Comparison of ENCODE assay signal across 8 mouse cellular contexts in genomic region chr5:88720116-88721002, GRCm38 (mm10). TPM values are rescaled to one million over a fixed set of nuclear protein-coding genes. Genes with fewer than 3 reads are reported as not detected.
DNase-seq lines count a peak whose midpoint lies in the region; ATAC-seq and TF ChIP-seq lines count a peak whose summit lies in the region.

TSS of gene Mob1b (plus strand) at chr5:88720855.

- WGBS in heart, embryonic 10.5 days = under 1% methylated on average over 54 of the region's 54 CpGs
- WGBS in kidney, embryonic 15.5 days = under 1% methylated on average over 54 of the region's 54 CpGs

- ATAC-seq in kidney, embryonic 15.5 days (replicated peaks; ENCODE audit: low FRiP score) = peak; percentile 97
- ATAC-seq in monocyte, adult 5-6 weeks (replicated peaks; ENCODE audit: insufficient number of reproducible peaks, low FRiP score, low TSS enrichment, poor library complexity, severe bottlenecking) = peak; percentile 89

- DNase-seq in A20 (ENCODE audit: low read depth, low spot score) (peak; percentile 97), liver (peak; percentile 99)
- DNase-seq in heart, embryonic 10.5 days (ENCODE audit: low spot score) = peak; percentile 98
- peak; percentile 97 to 99 for DNase-seq in spleen, postnatal 4 days (ENCODE audit: low spot score in 2 of 2)

- peak within 1 kb of the TSS; percentile 71 for H3K4me3 ChIP-seq in bone marrow macrophage, adult 2 months (ENCODE audit: insufficient read depth, low read length)
- H3K4me3 ChIP-seq in embryonic fibroblast, embryonic 13.5 days (ENCODE audit: insufficient read depth, low read length) = peak within 1 kb of the TSS; percentile 78
- H3K4me3 ChIP-seq in heart, embryonic 10.5 days = peak within 1 kb of the TSS; percentile 95
- H3K4me3 ChIP-seq in kidney, embryonic 15.5 days (replicated peaks) = peak within 1 kb of the TSS; percentile 99

- TF ChIP-seq POLR2A in bone marrow macrophage, adult 2 months (IDR thresholded peaks at IDR 0.05; ENCODE audit: borderline replicate concordance, low read depth, low read length) = no peak
- TF ChIP-seq POLR2A in embryonic fibroblast, embryonic 13.5 days (IDR thresholded peaks at IDR 0.05; ENCODE audit: low read depth, low read length) = peak; percentile 98

- TF ChIP-seq CTCF in bone marrow macrophage, adult 2 months (IDR thresholded peaks at IDR 0.05; ENCODE audit: low read depth, low read length) = no peak
- TF ChIP-seq CTCF in embryonic fibroblast, embryonic 13.5 days (IDR thresholded peaks at IDR 0.05; ENCODE audit: borderline replicate concordance, insufficient read depth, low read length) = no peak

- no peaks in the 10 kb centered on the region for H3K36me3 ChIP-seq in heart, embryonic 10.5 days
- H3K36me3 ChIP-seq in kidney, embryonic 15.5 days = no peaks in the 10 kb centered on the region

- H3K4me1 ChIP-seq in bone marrow macrophage, adult 2 months (ENCODE audit: control insufficient read depth, insufficient read depth, low read length) = peaks cover 21% of the 10 kb centered on the region
- peaks cover 12% of the 10 kb centered on the region for H3K4me1 ChIP-seq in embryonic fibroblast, embryonic 13.5 days (ENCODE audit: control insufficient read depth, insufficient read depth, low read length)
- H3K4me1 ChIP-seq in heart, embryonic 10.5 days = peaks cover 33% of the 10 kb centered on the region
- H3K4me1 ChIP-seq in kidney, embryonic 15.5 days = peaks cover 25% of the 10 kb centered on the region

- no peaks in the 10 kb centered on the region for H3K9me3 ChIP-seq in heart, embryonic 10.5 days
- no peaks in the 10 kb centered on the region for H3K9me3 ChIP-seq in kidney, embryonic 15.5 days (replicated peaks)

- H3K27me3 ChIP-seq in heart, embryonic 10.5 days (ENCODE audit: insufficient read depth, poor library complexity, severe bottlenecking) = no peaks in the 10 kb centered on the region
- no peaks in the 10 kb centered on the region for H3K27me3 ChIP-seq in kidney, embryonic 15.5 days

- peak within 1 kb of the TSS; percentile 99 for H3K9ac ChIP-seq in kidney, embryonic 15.5 days

- peak within 1 kb of the TSS; percentile 65 for H3K27ac ChIP-seq in bone marrow macrophage, adult 2 months (ENCODE audit: insufficient read depth, low read depth, low read length)
- peak within 1 kb of the TSS; percentile 29; the same call in 1 of the 2 replicates for H3K27ac ChIP-seq in embryonic fibroblast, embryonic 13.5 days (ENCODE audit: insufficient read depth, low read length)
- H3K27ac ChIP-seq in heart, embryonic 10.5 days = peak within 1 kb of the TSS; percentile 97
- H3K27ac ChIP-seq in kidney, embryonic 15.5 days = peak within 1 kb of the TSS; percentile 98

- peak within 1 kb of the TSS; percentile 88 for H3K4me2 ChIP-seq in kidney, embryonic 15.5 days

RNA-seq across cellular contexts. Expression of gene Mob1b, which starts in this region (rescaled TPM):
- polyA plus RNA-seq in bone marrow macrophage, adult 2 months (2012; ENCODE audit: insufficient read depth, insufficient read length, missing spikeins) = 24.1 and 24.8 TPM in 2 replicates
- polyA plus RNA-seq in embryonic fibroblast, embryonic 13.5 days (2011; ENCODE audit: insufficient read length, low read depth, missing spikeins) = 37.3 and 42.1 TPM in 2 replicates
- 22.3 and 28.8 TPM in 2 replicates for polyA plus RNA-seq in heart, embryonic 10.5 days (2016; fragmentation: Nextera tagmentation; extraction: Ambion mirVana)
- 10.1 and 12.1 TPM in 2 replicates for polyA plus RNA-seq in kidney, embryonic 15.5 days (2015; fragmentation: Nextera tagmentation; extraction: Ambion mirVana)
- total RNA-seq in monocyte, adult 5-6 weeks (2017) = 12.2 to 18.6 TPM (median 16.3 TPM) in 3 replicates

Comparison
In these comparisons a context has a peak if more than half of its experiments do, and no peak if none do; other contexts are left out.
1. Peak in every context shown above with its lines: DNase-seq, ATAC-seq, H3K4me3 ChIP-seq and H3K27ac ChIP-seq.
2. H3K27ac ChIP-seq: peak in every context shown above with its lines; median percentile 98 in kidney, embryonic 15.5 days; 97 in heart, embryonic 10.5 days; 65 in bone marrow macrophage, adult 2 months; 29 in embryonic fibroblast, embryonic 13.5 days.